In the genomic region with DNA sequence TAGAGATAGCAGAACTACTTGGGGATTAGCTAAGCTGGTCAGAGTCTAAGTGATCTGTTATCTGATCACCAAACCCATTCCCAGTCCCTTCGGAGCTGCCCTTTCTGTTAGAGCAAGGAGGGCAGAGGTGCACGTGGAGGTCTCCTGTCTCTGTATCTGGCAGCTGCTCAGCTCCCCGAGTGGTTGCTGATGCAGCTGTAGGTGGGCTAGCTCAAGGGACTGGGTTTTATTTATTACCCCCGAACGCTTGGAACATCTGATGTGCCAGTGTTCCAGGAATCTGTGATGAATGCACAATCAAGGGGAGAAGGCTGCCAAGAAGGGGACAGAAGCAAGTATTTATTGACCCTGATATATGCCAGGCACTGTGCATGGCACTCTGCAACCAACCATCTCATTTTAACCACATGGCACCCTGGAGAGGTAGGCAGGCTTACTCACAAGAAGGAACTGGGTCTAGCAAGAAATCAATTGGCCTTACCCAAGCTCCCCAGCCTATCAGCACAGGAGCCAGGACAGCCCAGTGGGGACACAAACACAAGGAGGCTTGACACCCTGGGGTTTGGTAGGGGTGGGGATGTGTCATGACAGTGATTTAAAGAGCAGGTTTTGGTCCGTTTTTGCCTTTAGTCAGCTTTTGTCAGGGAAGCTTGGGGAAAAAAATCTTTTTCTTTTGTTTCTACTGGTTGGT, we compare ENCODE assay signal across 21 mouse cellular contexts.
DNase-seq lines count a peak whose midpoint lies in the region; ATAC-seq and TF ChIP-seq lines count a peak whose summit lies in the region.
"Had no signal": no experiment of that assay in that cellular context is flagged by ENCODE, and none has a peak within 500 bp of the region (broad histone marks: within the 10 kb centered on the region; RNA-seq: fewer than 3 reads in every experiment).

No protein-coding gene starts in this region.

- no peaks in the 10 kb centered on the region for H3K9me3 ChIP-seq in forebrain, embryonic 15.5 days
- no peaks in the 10 kb centered on the region for H3K9me3 ChIP-seq in forebrain, embryonic 16.5 days (ENCODE audit: control insufficient read depth, low read length)
- H3K9me3 ChIP-seq in hindbrain, postnatal 0 days (ENCODE audit: low read length) = no peaks in the 10 kb centered on the region
- H3K9me3 ChIP-seq in hindbrain, embryonic 14.5 days (ENCODE audit: control insufficient read depth, low read length) = no peaks in the 10 kb centered on the region
- H3K9me3 ChIP-seq in midbrain, embryonic 16.5 days (replicated peaks; ENCODE audit: control insufficient read depth, low read length, poor library complexity, severe bottlenecking) = peaks cover 3% of the 10 kb centered on the region; the same call in 1 of the 2 replicates
- no peaks in the 10 kb centered on the region for H3K9me3 ChIP-seq in midbrain, embryonic 10.5 days (replicated peaks)
- H3K9me3 ChIP-seq in neural tube, embryonic 15.5 days (replicated peaks) = no peaks in the 10 kb centered on the region
- H3K9me3 ChIP-seq: embryonic facial prominence, embryonic 12.5 days; G1E; heart, embryonic 15.5 days had no signal

- no peaks in the 10 kb centered on the region for H3K27me3 ChIP-seq in forebrain, embryonic 15.5 days
- no peaks in the 10 kb centered on the region for H3K27me3 ChIP-seq in forebrain, embryonic 16.5 days (replicated peaks; ENCODE audit: control insufficient read depth, insufficient read depth, low read length)
- no peaks in the 10 kb centered on the region for H3K27me3 ChIP-seq in hindbrain, postnatal 0 days (ENCODE audit: insufficient read depth, low read length)
- H3K27me3 ChIP-seq in hindbrain, embryonic 14.5 days (ENCODE audit: control insufficient read depth, insufficient read depth, low read length) = no peaks in the 10 kb centered on the region
- H3K27me3 ChIP-seq in midbrain, embryonic 16.5 days (ENCODE audit: control insufficient read depth, insufficient read depth, low read depth, low read length) = no peaks in the 10 kb centered on the region; the same call in 1 of the 2 replicates
- H3K27me3 ChIP-seq in midbrain, embryonic 10.5 days (ENCODE audit: low read depth, poor library complexity, severe bottlenecking) = peaks cover 27% of the 10 kb centered on the region
- 0 out of 2 replicates have a peak, but pooled peaks cover 6% of the 10 kb centered on the region for H3K27me3 ChIP-seq in neural tube, embryonic 15.5 days (replicated peaks)
- H3K27me3 ChIP-seq: embryonic facial prominence, embryonic 12.5 days; heart, embryonic 15.5 days had no signal

- H3K27ac ChIP-seq in forebrain, embryonic 15.5 days (replicated peaks) = no peak overlapping the region
- H3K27ac ChIP-seq in forebrain, embryonic 16.5 days (ENCODE audit: low read length) = no peak overlapping the region
- no peak overlapping the region for H3K27ac ChIP-seq in hindbrain, postnatal 0 days
- H3K27ac ChIP-seq in hindbrain, embryonic 14.5 days = no peak overlapping the region
- no peak overlapping the region for H3K27ac ChIP-seq in midbrain, embryonic 16.5 days (ENCODE audit: low read length)
- no peak overlapping the region for H3K27ac ChIP-seq in midbrain, embryonic 10.5 days (replicated peaks)
- H3K27ac ChIP-seq in neural tube, embryonic 15.5 days (replicated peaks) = no peak overlapping the region
- H3K27ac ChIP-seq: embryonic facial prominence, embryonic 12.5 days; heart, adult 2 months; heart, embryonic 15.5 days had no signal

- H3K4me1 ChIP-seq in forebrain, embryonic 15.5 days = peaks cover 5% of the 10 kb centered on the region
- H3K4me1 ChIP-seq in forebrain, embryonic 16.5 days (replicated peaks; ENCODE audit: control insufficient read depth, insufficient read depth, low read length) = 0 out of 2 replicates have a peak, but pooled peaks cover 2% of the 10 kb centered on the region
- H3K4me1 ChIP-seq in hindbrain, postnatal 0 days (ENCODE audit: insufficient read depth, low read length) = 0 out of 2 replicates have a peak, but pooled peaks cover 1% of the 10 kb centered on the region
- peaks cover 5% of the 10 kb centered on the region for H3K4me1 ChIP-seq in hindbrain, embryonic 14.5 days (replicated peaks; ENCODE audit: control insufficient read depth, insufficient read depth, low read length)
- no peaks in the 10 kb centered on the region for H3K4me1 ChIP-seq in midbrain, embryonic 16.5 days (ENCODE audit: control insufficient read depth, insufficient read depth, low read length)
- H3K4me1 ChIP-seq in midbrain, embryonic 10.5 days = peaks cover 6% of the 10 kb centered on the region; the same call in 1 of the 2 replicates
- H3K4me1 ChIP-seq in neural tube, embryonic 15.5 days = peaks cover 12% of the 10 kb centered on the region

- H3K36me3 ChIP-seq in forebrain, embryonic 15.5 days = no peaks in the 10 kb centered on the region
- no peaks in the 10 kb centered on the region for H3K36me3 ChIP-seq in forebrain, embryonic 16.5 days (ENCODE audit: control insufficient read depth, insufficient read depth)
- H3K36me3 ChIP-seq in hindbrain, postnatal 0 days (ENCODE audit: insufficient read depth, low read length) = no peaks in the 10 kb centered on the region
- no peaks in the 10 kb centered on the region for H3K36me3 ChIP-seq in hindbrain, embryonic 14.5 days (replicated peaks; ENCODE audit: control insufficient read depth, insufficient read depth)
- no peaks in the 10 kb centered on the region for H3K36me3 ChIP-seq in midbrain, embryonic 16.5 days (ENCODE audit: control insufficient read depth, insufficient read depth, low read length)
- no peaks in the 10 kb centered on the region for H3K36me3 ChIP-seq in midbrain, embryonic 10.5 days
- H3K36me3 ChIP-seq in neural tube, embryonic 15.5 days = no peaks in the 10 kb centered on the region
- H3K36me3 ChIP-seq: embryonic facial prominence, embryonic 12.5 days; G1E; heart, embryonic 15.5 days had no signal

- H3K4me3 ChIP-seq in forebrain, embryonic 15.5 days = no peak overlapping the region
- no peak overlapping the region for H3K4me3 ChIP-seq in forebrain, embryonic 16.5 days (replicated peaks; ENCODE audit: low read length)
- no peak overlapping the region for H3K4me3 ChIP-seq in hindbrain, postnatal 0 days (ENCODE audit: low read length)
- no peak overlapping the region for H3K4me3 ChIP-seq in hindbrain, embryonic 14.5 days (replicated peaks; ENCODE audit: low read length)
- H3K4me3 ChIP-seq in midbrain, embryonic 16.5 days (ENCODE audit: low read depth, low read length) = no peak overlapping the region
- no peak overlapping the region for H3K4me3 ChIP-seq in midbrain, embryonic 10.5 days
- H3K4me3 ChIP-seq in neural tube, embryonic 15.5 days (replicated peaks) = no peak overlapping the region
- H3K4me3 ChIP-seq: embryonic facial prominence, embryonic 12.5 days; heart, adult 2 months; heart, embryonic 15.5 days had no signal

- no peak for DNase-seq in hindbrain, postnatal 0 days (ENCODE audit: low spot score)
- no peak for DNase-seq in hindbrain, embryonic 14.5 days (ENCODE audit: low spot score)
- DNase-seq in midbrain, embryonic 10.5 days (ENCODE audit: low spot score) = no peak
- DNase-seq: adrenal gland, postnatal 10 days; B cell, adult 2 months; cerebellum, adult 11 months; cerebellum, adult 8-10 months; cerebellum, postnatal 14 days; forebrain, postnatal 0 days; gastrocnemius, postnatal 14 days; heart, adult 2 months; heart, postnatal 14 days had no signal

- TF ChIP-seq CTCF in hindbrain, postnatal 0 days (IDR thresholded peaks at IDR 0.05; ENCODE audit: low read depth) = no peak

- WGBS in forebrain, embryonic 15.5 days = 57% methylated on average over 6 of the region's 6 CpGs
- 56% methylated on average over 6 of the region's 6 CpGs for WGBS in forebrain, embryonic 16.5 days
- WGBS in hindbrain, postnatal 0 days = 42% methylated on average over 6 of the region's 6 CpGs
- 48% methylated on average over 6 of the region's 6 CpGs for WGBS in hindbrain, embryonic 14.5 days
- 58% methylated on average over 6 of the region's 6 CpGs for WGBS in midbrain, embryonic 16.5 days
- 79% methylated on average over 6 of the region's 6 CpGs for WGBS in midbrain, embryonic 10.5 days
- 34% methylated on average over 6 of the region's 6 CpGs for WGBS in neural tube, embryonic 15.5 days

- ATAC-seq in forebrain, embryonic 15.5 days (replicated peaks) = peak; percentile 32; the same call in 1 of the 2 replicates
- no peak for ATAC-seq in forebrain, embryonic 16.5 days
- ATAC-seq in hindbrain, postnatal 0 days = peak; percentile 40; the same call in 1 of the 2 replicates
- ATAC-seq in hindbrain, embryonic 14.5 days (ENCODE audit: low FRiP score) = no peak
- ATAC-seq in midbrain, embryonic 16.5 days = peak; percentile 44; the same call in 1 of the 2 replicates
- ATAC-seq in neural tube, embryonic 15.5 days (ENCODE audit: low FRiP score) = peak; percentile 56; the same call in 1 of the 2 replicates
- ATAC-seq: CD4-positive, CD25-positive, alpha-beta regulatory T cell, adult 4 months; forebrain, postnatal 0 days had no signal

- no peak overlapping the region for H3K9ac ChIP-seq in forebrain, embryonic 15.5 days (replicated peaks)
- H3K9ac ChIP-seq in forebrain, embryonic 16.5 days (replicated peaks; ENCODE audit: low read depth, low read length) = no peak overlapping the region
- no peak overlapping the region for H3K9ac ChIP-seq in hindbrain, postnatal 0 days (replicated peaks; ENCODE audit: low read length)
- no peak overlapping the region for H3K9ac ChIP-seq in hindbrain, embryonic 14.5 days
- no peak overlapping the region for H3K9ac ChIP-seq in midbrain, embryonic 16.5 days (ENCODE audit: low read depth, low read length)
- H3K9ac ChIP-seq in neural tube, embryonic 15.5 days (replicated peaks) = no peak overlapping the region
- H3K9ac ChIP-seq: embryonic facial prominence, embryonic 12.5 days; forebrain, postnatal 0 days; heart, embryonic 15.5 days had no signal

- no peak overlapping the region for H3K4me2 ChIP-seq in forebrain, embryonic 15.5 days (replicated peaks)
- no peak overlapping the region for H3K4me2 ChIP-seq in forebrain, embryonic 16.5 days (ENCODE audit: low read length)
- H3K4me2 ChIP-seq in hindbrain, postnatal 0 days (ENCODE audit: low read depth, low read length) = no peak overlapping the region
- H3K4me2 ChIP-seq in hindbrain, embryonic 14.5 days (replicated peaks) = no peak overlapping the region
- H3K4me2 ChIP-seq in midbrain, embryonic 16.5 days (ENCODE audit: low read length) = no peak overlapping the region
- no peak overlapping the region for H3K4me2 ChIP-seq in neural tube, embryonic 15.5 days
- H3K4me2 ChIP-seq: embryonic facial prominence, embryonic 12.5 days; heart, embryonic 11.5 days; heart, embryonic 15.5 days had no signal

Comparison
In these comparisons a context has a peak if more than half of its experiments do, and no peak if none do; other contexts are left out.
1. ATAC-seq: peak in forebrain, embryonic 15.5 days (single experiment), hindbrain, postnatal 0 days (single experiment), midbrain, embryonic 16.5 days (single experiment) and neural tube, embryonic 15.5 days (single experiment); none in forebrain, embryonic 16.5 days (single experiment) and hindbrain, embryonic 14.5 days (single experiment).